Mouse (Mus musculus): ENCODE measurements around the gene Wbp2nl. TPM values are rescaled to one million over a fixed set of nuclear protein-coding genes. Genes with fewer than 3 reads are reported as not detected.

The Wbp2nl gene
- polyA plus RNA-seq, 1 experiment from 2014 or later: not detected

DNA sequence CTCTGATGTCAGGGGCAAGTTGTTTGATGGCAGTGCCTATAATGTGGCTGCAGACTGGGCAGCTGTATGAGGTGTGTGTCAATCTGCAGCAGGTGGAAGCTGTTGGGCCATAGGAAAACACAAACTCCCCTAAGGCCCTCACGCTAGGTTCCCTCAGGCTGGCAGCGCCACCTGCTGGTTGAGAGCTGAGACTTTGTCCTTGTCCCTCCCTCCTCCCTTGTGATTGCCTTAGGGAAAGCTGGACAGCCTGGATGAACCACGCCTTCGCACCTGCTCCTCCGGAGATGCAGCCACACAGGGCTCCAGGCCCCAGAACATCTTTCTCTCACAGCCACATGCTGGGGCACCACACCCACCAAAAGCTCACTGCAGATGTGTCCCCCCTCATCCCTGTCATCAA is 27.6 kb upstream of the Wbp2nl start:
- H3K4me1 ChIP-seq (ENCODE audit: control insufficient read depth, insufficient read depth, low read length): peaks cover 20% of the 10 kb centered on the region
- DNase-seq (ENCODE audit: low spot score): peak; percentile 91

GRCm38 (mm10) chr15:82272295-82272694 is 26.5 kb upstream of the Wbp2nl start:
- WGBS: 91% methylated on average over 6 of the region's 6 CpGs
- Histone ChIP-seq H3K4me2 (ENCODE audit: low read length) (no peak overlapping the region), H3K9me3 (replicated peaks; ENCODE audit: control insufficient read depth, low read length) (no peaks in the 10 kb centered on the region), H3K4me1 (ENCODE audit: control insufficient read depth, insufficient read depth, low read length) (peaks cover 31% of the 10 kb centered on the region), H3K9ac (ENCODE audit: low read length) (no peak overlapping the region), H3K36me3 (ENCODE audit: control insufficient read depth, insufficient read depth, low read length) (peaks cover under 1% of the 10 kb centered on the region; the same call in 1 of the 2 replicates), H3K27me3 (replicated peaks; ENCODE audit: control insufficient read depth, insufficient read depth, low read length) (no peaks in the 10 kb centered on the region; the same call in 1 of the 2 replicates), H3K27ac (ENCODE audit: low read depth, low read length) (no peak overlapping the region), H3K4me3 (ENCODE audit: low read depth, low read length) (no peak overlapping the region)
- ATAC-seq: no peak
- no peak for DNase-seq (ENCODE audit: low spot score)

More for the DNA sequence above, 27.6 kb upstream of the Wbp2nl start:
- WGBS: 1% methylated on average over 5 of the region's 5 CpGs
- no peak overlapping the region; the same call in 1 of the 2 replicates for H3K9ac ChIP-seq (ENCODE audit: low read length)
- H3K27me3 ChIP-seq (replicated peaks; ENCODE audit: control insufficient read depth, insufficient read depth, low read length): no peaks in the 10 kb centered on the region; the same call in 1 of the 2 replicates
- H3K4me3 ChIP-seq (ENCODE audit: low read depth, low read length): no peak overlapping the region
- no peaks in the 10 kb centered on the region for H3K36me3 ChIP-seq (ENCODE audit: control insufficient read depth, insufficient read depth, low read length)
- no peak overlapping the region for H3K27ac ChIP-seq (ENCODE audit: low read depth, low read length)
- ATAC-seq: peak; percentile 30; the same call in 1 of the 2 replicates
- no peaks in the 10 kb centered on the region for H3K9me3 ChIP-seq (replicated peaks; ENCODE audit: control insufficient read depth, low read length)
- no peak overlapping the region for H3K4me2 ChIP-seq (ENCODE audit: low read length)

GRCm38 (mm10) chr15:82274593-82274926 is 24.2 kb upstream of the Wbp2nl start, which contains the start of gene Sept3:
Gene Sept3 (plus strand): TSS chr15:82274893.
- H3K9ac ChIP-seq (ENCODE audit: low read length): peak within 1 kb of the TSS; percentile 98
- WGBS: 22% methylated on average over 6 of the region's 6 CpGs
- peak within 1 kb of the TSS; percentile 86 for H3K4me2 ChIP-seq (ENCODE audit: low read length)
- peaks cover 13% of the 10 kb centered on the region for H3K36me3 ChIP-seq (ENCODE audit: control insufficient read depth, insufficient read depth, low read length)
- DNase-seq (ENCODE audit: low spot score) (no peak), ATAC-seq (no peak)
- no peaks in the 10 kb centered on the region; the same call in 1 of the 2 replicates for H3K27me3 ChIP-seq (replicated peaks; ENCODE audit: control insufficient read depth, insufficient read depth, low read length)
- H3K9me3 ChIP-seq (replicated peaks; ENCODE audit: control insufficient read depth, low read length): no peaks in the 10 kb centered on the region
- peaks cover 32% of the 10 kb centered on the region for H3K4me1 ChIP-seq (ENCODE audit: control insufficient read depth, insufficient read depth, low read length)
- peak within 1 kb of the TSS; percentile 85 for H3K4me3 ChIP-seq (ENCODE audit: low read depth, low read length)
- H3K27ac ChIP-seq (ENCODE audit: low read depth, low read length): peak within 1 kb of the TSS; percentile 96

- no peaks in the 10 kb centered on the region; the same call in 1 of the 2 replicates for H3K27me3 ChIP-seq (replicated peaks; ENCODE audit: control insufficient read depth, insufficient read depth, low read length)
- peak overlapping the region; percentile 96 for H3K27ac ChIP-seq (ENCODE audit: low read depth, low read length)
- peak overlapping the region; percentile 98 for H3K9ac ChIP-seq (ENCODE audit: low read length)
- DNase-seq (ENCODE audit: low spot score): peak; percentile 89
- no peaks in the 10 kb centered on the region for H3K9me3 ChIP-seq (replicated peaks; ENCODE audit: control insufficient read depth, low read length)
- peak; percentile 75 for ATAC-seq
- under 1% methylated on average over 60 of the region's 86 CpGs for WGBS
- peak overlapping the region; percentile 86 for H3K4me2 ChIP-seq (ENCODE audit: low read length)
- peaks cover 19% of the 10 kb centered on the region for H3K36me3 ChIP-seq (ENCODE audit: control insufficient read depth, insufficient read depth, low read length)
- H3K4me1 ChIP-seq (ENCODE audit: control insufficient read depth, insufficient read depth, low read length): peaks cover 32% of the 10 kb centered on the region
- H3K4me3 ChIP-seq (ENCODE audit: low read depth, low read length): peak overlapping the region; percentile 85
These were observed 23.5 kb upstream of the Wbp2nl start for GRCm38 (mm10) chr15:82274927-82275901.

- Histone ChIP-seq H3K4me1 (ENCODE audit: control insufficient read depth, insufficient read depth, low read length) (peaks cover 30% of the 10 kb centered on the region), H3K9me3 (replicated peaks; ENCODE audit: control insufficient read depth, low read length) (no peaks in the 10 kb centered on the region), H3K27me3 (replicated peaks; ENCODE audit: control insufficient read depth, insufficient read depth, low read length) (no peaks in the 10 kb centered on the region; the same call in 1 of the 2 replicates), H3K9ac (ENCODE audit: low read length) (peak overlapping the region; percentile 98), H3K4me2 (ENCODE audit: low read length) (peak overlapping the region; percentile 86), H3K27ac (ENCODE audit: low read depth, low read length) (peak overlapping the region; percentile 64; the same call in 1 of the 2 replicates), H3K36me3 (ENCODE audit: control insufficient read depth, insufficient read depth, low read length) (peaks cover 40% of the 10 kb centered on the region), H3K4me3 (ENCODE audit: low read depth, low read length) (peak overlapping the region; percentile 85; the same call in 1 of the 2 replicates)
- ATAC-seq (no peak), DNase-seq (ENCODE audit: low spot score) (peak; percentile 55)
- WGBS: 76% methylated on average over 5 of the region's 5 CpGs
These were observed 21.2 kb upstream of the Wbp2nl start for GRCm38 (mm10) chr15:82277591-82277990.

- ATAC-seq (no peak), DNase-seq (ENCODE audit: low spot score) (no peak)
- WGBS: 72% methylated on average over 4 of the region's 4 CpGs
- no peaks in the 10 kb centered on the region for H3K9me3 ChIP-seq (replicated peaks; ENCODE audit: control insufficient read depth, low read length)
- H3K27me3 ChIP-seq (replicated peaks; ENCODE audit: control insufficient read depth, insufficient read depth, low read length): no peaks in the 10 kb centered on the region
- H3K4me3 ChIP-seq (ENCODE audit: low read depth, low read length): no peak overlapping the region
- H3K36me3 ChIP-seq (ENCODE audit: control insufficient read depth, insufficient read depth, low read length): peaks cover 71% of the 10 kb centered on the region
- no peak overlapping the region for H3K9ac ChIP-seq (ENCODE audit: low read length)
- peaks cover 22% of the 10 kb centered on the region for H3K4me1 ChIP-seq (ENCODE audit: control insufficient read depth, insufficient read depth, low read length)
- no peak overlapping the region for H3K27ac ChIP-seq (ENCODE audit: low read depth, low read length)
- no peak overlapping the region for H3K4me2 ChIP-seq (ENCODE audit: low read length)
These were observed 18.1 kb upstream of the Wbp2nl start for GRCm38 (mm10) chr15:82280638-82281037.

DNA sequence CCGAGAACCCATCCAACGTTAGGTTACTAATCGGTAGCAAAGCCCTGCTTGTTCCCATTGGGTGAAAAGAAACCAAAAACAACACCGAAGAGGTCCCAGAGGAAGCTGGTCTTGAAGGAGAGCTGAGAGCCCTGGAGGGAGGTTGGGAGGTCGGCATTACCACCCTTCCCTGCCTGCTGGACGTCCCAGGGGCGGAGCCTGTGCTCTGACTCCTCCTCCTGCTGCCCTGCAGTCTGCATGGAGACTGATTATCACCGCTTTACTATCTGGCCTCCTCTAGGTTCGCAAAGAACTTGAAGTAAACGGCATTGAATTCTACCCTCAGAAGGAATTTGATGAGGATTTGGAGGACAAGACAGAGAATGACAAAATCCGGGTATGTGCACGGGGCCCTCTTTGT is 12.6 kb upstream of the Wbp2nl start:
- WGBS: 76% methylated on average over 12 of the region's 12 CpGs
- ATAC-seq: no peak

DNA sequence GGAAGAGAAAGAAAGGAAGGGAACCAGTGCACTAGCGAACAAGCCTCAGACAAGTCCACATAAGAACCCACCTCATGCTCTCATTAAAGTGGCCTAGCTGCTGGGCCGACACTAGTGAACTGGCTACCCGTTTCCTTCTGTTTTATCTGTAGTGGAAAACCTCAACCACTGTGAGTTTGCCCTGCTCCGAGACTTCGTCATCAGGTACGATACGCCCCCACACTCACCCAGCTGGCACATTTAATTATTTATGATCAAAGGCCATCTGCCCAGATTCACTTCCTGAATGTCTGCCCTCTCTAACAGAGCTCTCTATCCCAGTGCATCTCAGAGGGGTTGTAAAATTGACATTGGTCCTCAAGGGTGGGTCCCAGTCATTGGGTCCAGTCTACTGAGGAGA is 8.5 kb upstream of the Wbp2nl start:
- Histone ChIP-seq H3K9ac (ENCODE audit: low read length) (no peak overlapping the region), H3K9me3 (replicated peaks; ENCODE audit: control insufficient read depth, low read length) (no peaks in the 10 kb centered on the region), H3K36me3 (ENCODE audit: control insufficient read depth, insufficient read depth, low read length) (peaks cover 73% of the 10 kb centered on the region), H3K27me3 (replicated peaks; ENCODE audit: control insufficient read depth, insufficient read depth, low read length) (no peaks in the 10 kb centered on the region), H3K4me1 (ENCODE audit: control insufficient read depth, insufficient read depth, low read length) (peaks cover 7% of the 10 kb centered on the region; the same call in 1 of the 2 replicates), H3K4me2 (ENCODE audit: low read length) (no peak overlapping the region), H3K4me3 (ENCODE audit: low read depth, low read length) (no peak overlapping the region), H3K27ac (ENCODE audit: low read depth, low read length) (no peak overlapping the region)
- ATAC-seq: no peak
- WGBS: 91% methylated on average over 7 of the region's 7 CpGs
- DNase-seq (ENCODE audit: low spot score): no peak

More for the DNA sequence above, 12.6 kb upstream of the Wbp2nl start:
- no peaks in the 10 kb centered on the region for H3K27me3 ChIP-seq (replicated peaks; ENCODE audit: control insufficient read depth, insufficient read depth, low read length)
- no peak overlapping the region for H3K27ac ChIP-seq (ENCODE audit: low read depth, low read length)
- H3K36me3 ChIP-seq (ENCODE audit: control insufficient read depth, insufficient read depth, low read length): peaks cover 97% of the 10 kb centered on the region
- no peaks in the 10 kb centered on the region for H3K9me3 ChIP-seq (replicated peaks; ENCODE audit: control insufficient read depth, low read length)
- no peak overlapping the region for H3K4me3 ChIP-seq (ENCODE audit: low read depth, low read length)
- no peak overlapping the region for H3K4me2 ChIP-seq (ENCODE audit: low read length)
- no peak for DNase-seq (ENCODE audit: low spot score)
- H3K9ac ChIP-seq (ENCODE audit: low read length): no peak overlapping the region
- H3K4me1 ChIP-seq (ENCODE audit: control insufficient read depth, insufficient read depth, low read length): no peaks in the 10 kb centered on the region
